Mouse (Mus musculus) hindbrain, embryonic 11.5 days (tissue): ENCODE data around the gene Ctnnb1. TPM values are rescaled to one million over a fixed set of nuclear protein-coding genes. Genes with fewer than 3 reads are reported as not detected.

ENCODE experiments used
- ATAC-seq: fragments of 200-750 bp; cut with Nextera tagmentation; 2 replicates; pipeline ENCODE4 v1.8.0; 2017; ENCODE audit warnings: mild to moderate bottlenecking, moderate TSS enrichment, moderate library complexity; ENCODE audit not compliant: low FRiP score
- DNase-seq: peaks from one replicate; pipeline ENCODE4 v3.0.0-alpha.2; 2015; ENCODE audit warnings: low spot score
- H3K27ac ChIP-seq: fragments of 300-500 bp; sonication (generic); 2 replicates; pipeline ENCODE4 v1.5.1; 2014; ENCODE audit warnings: mild to moderate bottlenecking, low read depth, low read length
- H3K27me3 ChIP-seq: fragments of 300-500 bp; sonication (generic); 2 replicates; pipeline ENCODE4 v1.6.1; 2014; ENCODE audit warnings: mild to moderate bottlenecking, low read length, moderate library complexity, mixed read lengths; ENCODE audit not compliant: control insufficient read depth, insufficient read depth
- H3K36me3 ChIP-seq: fragments of 300-500 bp; sonication (generic); 2 replicates; pipeline ENCODE4 v1.6.1; 2014; ENCODE audit warnings: mild to moderate bottlenecking, low read length, moderate library complexity, mixed read lengths; ENCODE audit not compliant: control insufficient read depth, insufficient read depth
- H3K4me1 ChIP-seq: fragments of 300-500 bp; sonication (generic); replicated peaks from 2 replicates; pipeline ENCODE4 v1.6.1; 2014; ENCODE audit warnings: low read length, mixed read lengths; ENCODE audit not compliant: control insufficient read depth, insufficient read depth
- H3K4me2 ChIP-seq: fragments of 300-500 bp; sonication (generic); replicated peaks from 2 replicates; pipeline ENCODE4 v1.6.1; 2014; ENCODE audit warnings: mild to moderate bottlenecking, low read depth, low read length
- H3K4me3 ChIP-seq: fragments of 300-500 bp; sonication (generic); 2 replicates; pipeline ENCODE4 v1.5.1; 2014; ENCODE audit warnings: low read depth, low read length
- H3K9ac ChIP-seq: fragments of 300-500 bp; sonication (generic); 2 replicates; pipeline ENCODE4 v1.6.1; 2014; ENCODE audit warnings: low read depth, low read length
- H3K9me3 ChIP-seq: fragments of 300-500 bp; sonication (generic); 2 replicates; pipeline ENCODE4 v1.6.1; 2016; ENCODE audit warnings: low read length; ENCODE audit not compliant: control insufficient read depth
- WGBS: fragments of 180-500 bp; shearing (Covaris S2); extraction: QIAGEN DNeasy Blood & Tissue Kit; methylation state at CpG from one replicate; pipeline ENCODE4 v1.1.7; 2014; 5-methylcytosine and 5-hydroxymethylcytosine counted together
- polyA plus RNA-seq: library from polyadenylated mRNA; unstranded; fragments of >200 nt; fragmentation: Nextera tagmentation; extraction: Ambion mirVana; gene quantifications from 2 replicates; pipeline ENCODE4 v1.2.1, GENCODE M21; 2014

Ctnnb1 gene
- polyA plus RNA-seq, 1 experiment from 2014 or later, result 804 TPM

- Histone ChIP-seq H3K9me3 (no peaks in the 10 kb centered on the region), H3K9ac (no peak overlapping the region), H3K4me3 (no peak overlapping the region), H3K4me1 (no peaks in the 10 kb centered on the region), H3K36me3 (no peaks in the 10 kb centered on the region), H3K27ac (no peak overlapping the region), H3K27me3 (no peaks in the 10 kb centered on the region), H3K4me2 (no peak overlapping the region)
- no peak for ATAC-seq
- WGBS, result 53% methylated on average over 5 of the region's 5 CpGs
- DNase-seq, result no peak
These were observed 32.5 kb upstream of the Ctnnb1 start for GRCm38 (mm10) chr9:120896502-120896901.

- Histone ChIP-seq H3K4me2 (no peak overlapping the region), H3K27ac (no peak overlapping the region), H3K27me3 (no peaks in the 10 kb centered on the region), H3K36me3 (no peaks in the 10 kb centered on the region), H3K4me1 (no peaks in the 10 kb centered on the region), H3K4me3 (no peak overlapping the region), H3K9ac (no peak overlapping the region), H3K9me3 (no peaks in the 10 kb centered on the region)
- ATAC-seq (no peak), DNase-seq (no peak)
- 75% methylated on average over 4 of the region's 4 CpGs for WGBS
These were observed 31.7 kb upstream of the Ctnnb1 start for GRCm38 (mm10) chr9:120897269-120897668.

DNA sequence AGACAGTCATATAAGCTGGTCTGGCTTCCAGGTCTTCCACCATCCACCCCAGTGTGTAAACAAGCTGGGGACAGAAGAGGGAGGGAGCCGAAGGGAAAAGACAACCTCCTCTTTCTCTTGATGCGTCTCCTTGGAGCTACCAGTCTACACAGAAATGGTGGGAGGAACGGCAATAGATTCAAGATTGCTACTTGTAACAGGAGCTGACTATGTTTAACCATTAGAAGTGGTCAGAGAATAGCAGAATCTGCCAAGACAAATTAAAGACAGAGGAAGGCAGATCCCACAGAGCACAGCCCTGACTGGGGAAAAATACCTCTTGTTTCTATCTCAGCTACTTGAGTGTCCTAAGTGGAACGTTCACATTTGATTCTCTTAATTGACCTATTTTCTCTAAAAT, 29.2 kb upstream of the Ctnnb1 start:
- no peak overlapping the region for H3K9ac ChIP-seq
- ATAC-seq, result no peak
- no peaks in the 10 kb centered on the region for H3K27me3 ChIP-seq
- WGBS, result 63% methylated on average over 4 of the region's 4 CpGs
- H3K4me3 ChIP-seq, result no peak overlapping the region
- H3K9me3 ChIP-seq, result no peaks in the 10 kb centered on the region
- no peaks in the 10 kb centered on the region for H3K36me3 ChIP-seq
- H3K27ac ChIP-seq, result no peak overlapping the region
- no peak overlapping the region for H3K4me2 ChIP-seq
- no peaks in the 10 kb centered on the region for H3K4me1 ChIP-seq
- no peak for DNase-seq

GRCm38 (mm10) chr9:120900338-120901274, 28.4 kb upstream of the Ctnnb1 start:
- Histone ChIP-seq H3K4me3 (no peak overlapping the region), H3K27me3 (no peaks in the 10 kb centered on the region), H3K27ac (no peak overlapping the region), H3K9me3 (no peaks in the 10 kb centered on the region), H3K4me2 (no peak overlapping the region), H3K36me3 (no peaks in the 10 kb centered on the region), H3K4me1 (no peaks in the 10 kb centered on the region), H3K9ac (no peak overlapping the region)
- no peak for DNase-seq
- ATAC-seq, result no peak
- 70% methylated on average over 12 of the region's 12 CpGs for WGBS

GRCm38 (mm10) chr9:120902562-120902961, 26.5 kb upstream of the Ctnnb1 start:
- Histone ChIP-seq H3K36me3 (no peaks in the 10 kb centered on the region), H3K9me3 (no peaks in the 10 kb centered on the region), H3K27me3 (no peaks in the 10 kb centered on the region), H3K4me1 (no peaks in the 10 kb centered on the region), H3K4me2 (no peak overlapping the region), H3K27ac (no peak overlapping the region), H3K4me3 (no peak overlapping the region), H3K9ac (no peak overlapping the region)
- ATAC-seq (no peak), DNase-seq (no peak)
- WGBS, result 78% methylated on average over 8 of the region's 8 CpGs

- Histone ChIP-seq H3K4me3 (no peak overlapping the region), H3K4me2 (no peak overlapping the region), H3K27ac (no peak overlapping the region), H3K9me3 (no peaks in the 10 kb centered on the region), H3K9ac (no peak overlapping the region), H3K36me3 (no peaks in the 10 kb centered on the region), H3K27me3 (no peaks in the 10 kb centered on the region), H3K4me1 (no peaks in the 10 kb centered on the region)
- DNase-seq (no peak), ATAC-seq (no peak)
- 85% methylated on average over 6 of the region's 6 CpGs for WGBS
These were observed 20.6 kb upstream of the Ctnnb1 start for GRCm38 (mm10) chr9:120908461-120908860.

- H3K27me3 ChIP-seq, result no peaks in the 10 kb centered on the region
- ATAC-seq (no peak), DNase-seq (no peak)
- H3K9me3 ChIP-seq, result no peaks in the 10 kb centered on the region
- H3K36me3 ChIP-seq, result no peaks in the 10 kb centered on the region
- no peak overlapping the region for H3K4me2 ChIP-seq
- no peak overlapping the region for H3K9ac ChIP-seq
- H3K4me3 ChIP-seq, result no peak overlapping the region
- no peaks in the 10 kb centered on the region for H3K4me1 ChIP-seq
- H3K27ac ChIP-seq, result no peak overlapping the region
- WGBS, result 87% methylated on average over 13 of the region's 13 CpGs
These were observed 15.9 kb upstream of the Ctnnb1 start for GRCm38 (mm10) chr9:120913152-120913551.

GRCm38 (mm10) chr9:120914429-120914828, 14.6 kb upstream of the Ctnnb1 start:
- Histone ChIP-seq H3K4me3 (no peak overlapping the region), H3K4me2 (no peak overlapping the region), H3K9me3 (no peaks in the 10 kb centered on the region), H3K27ac (no peak overlapping the region), H3K4me1 (no peaks in the 10 kb centered on the region), H3K27me3 (no peaks in the 10 kb centered on the region), H3K36me3 (no peaks in the 10 kb centered on the region), H3K9ac (no peak overlapping the region)
- no peak for DNase-seq
- 91% methylated on average over 4 of the region's 4 CpGs for WGBS
- ATAC-seq, result no peak

DNA sequence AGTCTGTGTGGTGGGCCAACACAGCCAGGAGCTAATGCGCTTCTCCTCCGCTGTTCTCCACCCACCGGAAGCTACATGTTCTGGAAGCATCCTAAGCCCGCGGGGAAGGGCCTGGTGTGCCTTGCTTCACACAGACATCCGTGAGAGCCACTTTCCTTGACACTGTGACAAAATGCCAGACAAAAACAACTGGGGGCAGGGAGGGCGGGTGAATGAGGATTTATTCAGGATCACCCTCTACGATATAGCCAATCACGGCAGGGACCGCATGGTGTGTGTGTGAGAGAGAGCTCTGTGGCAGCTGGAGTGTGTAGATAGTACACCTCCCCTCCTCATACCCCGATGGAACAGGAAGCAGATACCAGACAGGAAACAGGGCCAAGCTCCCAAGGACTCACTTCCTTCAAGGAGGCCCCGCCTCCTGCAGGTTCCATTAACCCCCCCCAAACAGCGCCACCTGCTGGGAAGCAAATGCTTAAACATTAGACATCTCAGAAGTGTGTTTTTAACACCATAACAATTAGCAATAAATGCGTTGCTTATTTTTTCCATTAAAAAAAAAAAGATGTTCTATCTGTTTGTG, 14.0 kb upstream of the Ctnnb1 start:
- 85% methylated on average over 14 of the region's 14 CpGs for WGBS
- no peak overlapping the region for H3K27ac ChIP-seq
- no peak overlapping the region for H3K9ac ChIP-seq
- no peak for DNase-seq
- no peaks in the 10 kb centered on the region for H3K4me1 ChIP-seq
- H3K9me3 ChIP-seq, result no peaks in the 10 kb centered on the region
- H3K4me3 ChIP-seq, result no peak overlapping the region
- H3K4me2 ChIP-seq, result no peak overlapping the region
- H3K27me3 ChIP-seq, result no peaks in the 10 kb centered on the region
- no peak for ATAC-seq
- H3K36me3 ChIP-seq, result no peaks in the 10 kb centered on the region
